Mouse (Mus musculus) lung, postnatal 0 days (tissue): ENCODE data around the gene Snapc3.

Experiments used
- CTCF ChIP-seq: IDR thresholded peaks from 2 replicates; pipeline ENCODE4 v1.5.1; 2016; ENCODE audit warnings: antibody characterized with exemption, mild to moderate bottlenecking
- EP300 ChIP-seq: IDR thresholded peaks from 2 replicates; pipeline ENCODE4 v1.6.1; 2016; ENCODE audit warnings: antibody characterized with exemption, mild to moderate bottlenecking, control low read depth

DNA sequence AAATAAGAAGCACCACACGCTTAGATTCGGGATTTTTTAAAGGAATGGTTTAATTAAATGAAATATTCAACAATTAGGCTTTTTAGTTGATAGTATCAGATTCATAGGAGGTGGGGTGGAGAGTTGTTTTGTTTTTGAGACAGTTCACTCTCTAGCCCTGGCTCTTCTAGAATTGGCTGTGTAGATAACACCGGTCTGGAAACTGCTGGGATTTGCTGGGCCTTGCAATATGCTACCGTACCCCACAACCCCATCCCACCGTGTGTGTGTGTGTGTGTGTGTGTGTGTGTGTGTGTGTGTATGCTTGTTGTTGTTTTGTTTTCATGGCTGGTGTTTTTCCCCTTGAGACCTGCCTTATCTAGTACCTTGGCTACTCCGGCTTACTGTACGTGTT, 83.5 kb downstream of the Snapc3 start:
- TF ChIP-seq CTCF (no peak), EP300 (no peak)
